Mouse (Mus musculus): Measurements from ENCODE around the gene Ubqln2.
A peak's percentile ranks its signal among the peaks of the same experiment; 100 is the strongest.

The Ubqln2 gene

DNA sequence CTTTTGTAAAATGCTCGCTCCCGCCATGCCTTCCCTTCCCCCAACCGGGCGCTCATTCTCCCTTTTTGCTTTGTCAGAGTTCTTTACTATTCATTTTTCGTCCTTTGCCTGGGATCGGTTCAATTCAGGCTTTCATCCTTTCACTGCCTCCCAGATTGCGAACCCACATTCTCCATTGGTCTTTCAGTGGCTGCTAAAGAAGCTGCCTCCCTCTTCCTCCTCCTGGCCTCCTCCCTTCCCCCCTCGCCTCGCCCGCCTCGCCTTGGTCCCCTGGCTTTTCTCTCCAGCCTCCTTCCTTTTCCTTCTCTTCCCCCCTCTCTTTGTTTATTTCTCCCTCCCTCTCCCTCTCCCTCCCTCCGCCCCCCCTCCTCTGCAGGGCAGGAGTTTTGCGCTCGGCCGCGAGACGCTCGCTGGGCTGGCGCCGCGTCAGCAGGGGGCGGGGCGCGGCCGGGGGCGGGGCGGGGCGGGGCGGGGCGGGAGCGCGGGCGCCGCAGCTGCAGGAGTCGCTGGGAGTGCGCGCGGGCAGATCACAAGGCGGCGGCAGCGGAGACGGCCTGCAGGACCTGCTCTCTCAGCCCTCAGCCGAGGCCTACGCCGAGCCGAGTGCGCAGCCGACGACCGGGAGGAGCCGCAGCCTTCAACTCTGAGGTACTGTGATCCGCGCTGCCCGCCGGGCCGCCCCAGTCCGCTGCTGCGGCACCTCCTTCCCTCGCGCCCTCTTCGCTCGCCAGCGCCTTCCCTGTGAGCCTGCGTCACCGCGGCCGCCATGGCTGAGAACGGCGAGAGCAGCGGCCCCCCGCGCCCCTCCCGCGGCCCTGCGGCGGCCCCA lies at the start of gene Ubqln2:
Gene Ubqln2 (plus strand): TSS at position 540 of the 829 bp plus-strand sequence.
- DNase-seq (ENCODE audit: extremely low spot score, low spot score) = peak; percentile 82

DNA sequence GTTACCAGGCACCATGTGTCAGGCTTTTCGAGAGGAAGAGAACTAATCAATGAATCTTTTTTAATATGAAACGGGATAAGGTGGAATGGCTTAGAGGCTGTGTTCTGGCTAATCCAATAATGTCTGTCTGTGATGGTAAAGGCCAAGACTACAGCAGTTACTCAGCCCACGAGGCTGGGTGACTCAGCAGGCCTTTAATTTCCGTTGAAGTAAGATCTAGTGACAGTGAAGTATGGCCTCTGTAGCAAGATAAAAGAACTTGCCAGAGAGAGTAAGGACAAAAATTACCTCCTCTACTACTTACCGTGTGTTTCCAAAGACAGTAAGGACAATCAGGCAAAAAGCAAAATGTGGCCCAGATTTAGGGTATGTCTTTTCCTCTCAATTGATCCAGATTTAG lies 46.1 kb upstream of the Ubqln2 start:
- DNase-seq (ENCODE audit: extremely low spot score, low spot score) = no peak

DNA sequence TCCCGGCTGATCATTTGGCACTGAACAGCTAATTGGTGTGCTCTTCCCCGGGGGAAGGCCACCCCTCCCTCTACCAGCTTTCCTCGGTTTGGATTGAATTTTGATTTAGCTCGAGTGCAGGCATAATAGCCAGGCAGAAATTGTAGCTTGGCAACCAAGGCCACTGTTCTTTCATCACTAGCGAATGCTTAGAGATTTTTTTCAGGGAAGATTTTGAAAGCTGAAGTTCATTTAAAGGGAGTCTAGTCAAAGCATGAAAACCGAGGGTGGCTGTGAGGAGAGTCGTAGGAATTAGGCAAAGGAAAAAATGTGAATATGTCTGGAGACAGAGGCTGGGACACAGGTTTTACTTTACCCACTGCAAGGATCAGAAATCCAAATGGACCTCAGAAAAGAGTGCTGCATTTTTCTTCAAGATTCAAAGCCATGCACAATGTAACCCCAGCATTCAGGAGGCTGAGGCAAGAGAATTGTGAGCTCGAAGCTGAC lies 21.2 kb upstream of the Ubqln2 start:
- no peak for DNase-seq (ENCODE audit: extremely low spot score, low spot score)

DNA sequence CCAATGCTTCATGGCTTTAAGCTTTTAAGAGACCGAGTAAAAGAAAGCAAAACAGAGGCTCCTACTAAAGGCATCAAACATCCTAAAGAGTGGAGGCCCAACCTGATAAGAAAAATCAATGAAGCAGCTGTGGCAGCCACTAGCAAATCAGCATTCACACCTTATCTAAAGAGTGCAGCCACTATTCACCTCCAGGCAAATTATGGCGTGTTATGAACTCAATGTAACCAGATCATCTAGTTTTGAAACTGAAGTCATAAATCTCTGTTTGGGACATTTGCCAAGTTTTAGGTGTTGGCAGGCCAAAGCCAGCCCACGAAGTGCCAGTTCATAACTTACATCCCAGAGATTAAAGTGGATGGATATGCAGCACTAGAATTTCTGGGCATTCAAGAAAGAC lies 5.7 kb upstream of the Ubqln2 start:
- no peak for DNase-seq (ENCODE audit: extremely low spot score, low spot score)

DNA sequence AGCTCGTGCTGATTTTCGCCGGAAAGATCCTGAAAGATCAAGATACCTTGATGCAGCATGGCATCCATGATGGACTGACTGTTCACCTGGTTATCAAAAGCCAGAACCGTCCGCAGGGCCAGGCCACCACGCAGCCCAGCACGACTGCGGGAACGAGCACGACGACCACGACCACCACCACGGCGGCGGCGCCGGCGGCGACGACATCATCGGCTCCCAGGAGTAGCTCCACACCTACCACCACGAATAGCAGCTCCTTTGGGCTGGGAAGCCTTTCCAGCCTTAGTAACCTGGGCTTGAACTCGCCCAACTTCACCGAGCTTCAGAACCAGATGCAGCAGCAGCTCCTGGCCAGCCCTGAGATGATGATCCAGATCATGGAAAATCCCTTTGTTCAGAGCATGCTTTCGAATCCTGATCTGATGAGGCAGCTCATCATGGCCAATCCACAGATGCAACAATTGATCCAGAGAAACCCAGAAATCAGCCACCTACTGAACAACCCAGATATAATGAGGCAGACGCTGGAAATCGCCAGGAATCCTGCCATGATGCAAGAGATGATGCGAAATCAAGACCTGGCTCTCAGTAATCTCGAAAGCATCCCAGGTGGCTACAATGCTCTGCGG lies 752 bp downstream of the Ubqln2 start:
- DNase-seq (ENCODE audit: extremely low spot score, low spot score) = peak; percentile 28

DNA sequence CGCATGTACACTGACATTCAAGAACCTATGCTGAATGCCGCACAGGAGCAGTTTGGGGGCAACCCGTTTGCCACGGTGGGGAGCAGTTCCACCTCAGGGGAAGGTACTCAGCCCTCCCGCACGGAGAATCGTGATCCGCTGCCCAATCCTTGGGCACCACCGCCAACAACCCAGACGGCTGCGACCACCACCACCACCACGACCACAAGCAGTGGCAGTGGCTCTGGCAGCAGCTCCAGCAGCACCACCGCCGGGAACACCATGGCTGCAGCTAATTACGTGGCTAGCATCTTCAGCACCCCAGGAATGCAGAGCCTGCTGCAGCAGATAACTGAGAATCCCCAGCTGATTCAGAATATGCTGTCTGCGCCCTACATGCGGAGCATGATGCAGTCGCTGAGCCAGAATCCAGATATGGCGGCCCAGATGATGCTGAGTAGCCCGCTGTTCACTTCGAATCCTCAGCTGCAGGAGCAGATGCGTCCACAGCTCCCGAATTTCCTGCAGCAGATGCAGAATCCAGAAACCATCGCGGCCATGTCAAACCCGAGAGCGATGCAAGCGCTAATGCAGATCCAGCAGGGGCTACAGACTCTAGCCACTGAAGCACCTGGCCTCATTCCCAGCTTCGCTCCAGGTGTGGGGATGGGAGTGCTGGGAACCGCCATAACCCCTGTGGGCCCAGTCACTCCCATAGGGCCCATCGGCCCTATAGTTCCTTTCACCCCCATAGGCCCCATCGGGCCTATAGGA lies 1.4 kb downstream of the Ubqln2 start:
- DNase-seq (ENCODE audit: extremely low spot score, low spot score) = peak; percentile 45

DNA sequence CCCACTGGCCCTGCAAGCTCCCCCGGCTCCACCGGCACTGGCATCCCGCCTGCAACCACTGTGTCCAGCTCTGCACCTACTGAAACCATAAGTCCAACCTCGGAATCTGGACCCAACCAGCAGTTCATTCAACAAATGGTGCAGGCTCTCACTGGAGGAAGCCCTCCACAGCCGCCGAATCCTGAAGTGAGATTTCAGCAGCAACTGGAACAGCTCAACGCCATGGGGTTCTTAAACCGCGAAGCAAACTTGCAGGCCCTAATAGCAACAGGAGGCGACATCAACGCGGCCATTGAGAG lies 2.0 kb downstream of the Ubqln2 start:
- no peak for DNase-seq (ENCODE audit: extremely low spot score, low spot score)

DNA sequence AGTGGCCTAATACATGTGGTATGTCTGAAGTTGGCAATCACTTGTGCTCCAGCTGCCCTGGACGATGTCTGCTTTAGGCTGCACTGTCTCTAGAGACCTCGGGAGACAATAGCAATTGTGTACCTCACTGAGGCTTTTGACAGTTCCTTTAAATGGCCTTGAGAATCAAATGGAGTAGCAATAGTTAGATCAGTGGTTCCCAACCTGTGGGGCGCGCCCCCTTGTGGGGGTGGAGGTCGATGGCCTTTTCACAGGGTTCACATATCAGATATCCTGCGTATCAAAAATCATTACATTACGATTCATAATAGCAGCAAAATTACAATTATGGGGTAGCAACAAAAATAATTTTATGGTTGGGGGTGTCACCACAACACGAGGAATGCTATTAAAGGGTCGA lies 7.9 kb downstream of the Ubqln2 start:
- peak; percentile 22 for DNase-seq (ENCODE audit: extremely low spot score, low spot score)

DNA sequence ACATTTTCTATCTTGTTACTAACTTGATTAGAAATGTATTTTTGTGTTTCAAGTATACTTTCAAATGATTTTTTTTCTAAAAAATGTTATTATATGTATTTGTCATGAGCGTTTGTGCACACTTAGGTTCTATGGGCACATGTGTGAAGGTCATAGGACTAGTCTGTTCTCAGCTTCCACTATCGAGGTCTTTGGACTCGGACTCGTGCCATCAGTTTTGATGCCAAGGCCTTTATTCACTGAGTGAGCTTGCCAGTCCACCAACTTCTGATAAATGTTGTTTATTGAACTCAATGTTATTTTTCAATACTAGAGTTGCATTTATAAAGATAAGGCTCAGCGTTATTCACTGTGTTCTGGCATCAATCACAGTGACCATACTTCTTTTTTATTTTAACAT lies 17.5 kb downstream of the Ubqln2 start:
- no peak for DNase-seq (ENCODE audit: extremely low spot score, low spot score)

DNA sequence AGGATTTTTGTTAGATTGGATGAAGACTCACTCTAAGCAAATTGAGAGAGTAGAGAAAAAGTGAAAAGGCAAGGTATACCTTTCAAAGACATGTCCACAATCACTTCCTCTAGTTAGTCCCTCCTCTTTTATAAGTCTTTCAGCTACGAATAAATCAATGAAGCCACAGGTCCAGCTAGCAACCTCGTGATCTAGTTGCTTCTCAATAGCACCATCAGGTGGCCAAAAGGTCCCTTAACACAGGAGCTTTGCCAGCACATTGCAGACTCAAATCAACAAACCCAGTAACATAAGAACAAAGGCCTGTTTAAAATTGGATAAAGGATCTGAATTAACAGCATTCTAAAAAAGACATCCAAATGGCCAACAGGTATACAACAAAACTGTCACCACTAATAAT lies 30.4 kb downstream of the Ubqln2 start:
- no peak for DNase-seq (ENCODE audit: extremely low spot score, low spot score)
